Mouse (Mus musculus) heart, embryonic 13.5 days (tissue): Measurements from ENCODE around the gene Gm6871. TPM values are rescaled to one million over a fixed set of nuclear protein-coding genes. Genes with fewer than 3 reads are reported as not detected.
"Not testable (repeated sequence)": the region's sequence is repeated elsewhere in the genome, so short reads cannot be mapped to it uniquely, and the experiment has no call there.

Source experiments
- ATAC-seq: fragments of 200-750 bp; cut with Nextera tagmentation; 2 replicates; pipeline ENCODE4 v1.8.0; 2017; ENCODE audit warnings: moderate TSS enrichment; ENCODE audit not compliant: insufficient number of reproducible peaks, low FRiP score, low TSS enrichment; ENCODE audit errors: extremely low read depth
- H3K27ac ChIP-seq: fragments of 300-500 bp; sonication (generic); replicated peaks from 2 replicates; pipeline ENCODE4 v1.5.1; 2015; ENCODE audit warnings: moderate library complexity, mild to moderate bottlenecking, inconsistent platforms
- H3K27me3 ChIP-seq: fragments of 300-500 bp; sonication (generic); replicated peaks from 2 replicates; pipeline ENCODE4 v1.6.1; 2015; ENCODE audit warnings: mild to moderate bottlenecking, inconsistent platforms
- H3K36me3 ChIP-seq: fragments of 300-500 bp; sonication (generic); 2 replicates; pipeline ENCODE4 v1.6.1; 2015; ENCODE audit warnings: mild to moderate bottlenecking, inconsistent platforms
- H3K4me1 ChIP-seq: fragments of 300-500 bp; sonication (generic); 2 replicates; pipeline ENCODE4 v1.6.1; 2015; ENCODE audit warnings: inconsistent platforms
- H3K4me2 ChIP-seq: fragments of 300-500 bp; sonication (generic); 2 replicates; pipeline ENCODE4 v1.6.1; 2015; ENCODE audit warnings: inconsistent platforms, mild to moderate bottlenecking, moderate library complexity
- H3K4me3 ChIP-seq: fragments of 300-500 bp; sonication (generic); 2 replicates; pipeline ENCODE4 v1.5.1; 2015; ENCODE audit warnings: moderate library complexity, mild to moderate bottlenecking, inconsistent platforms
- H3K9ac ChIP-seq: fragments of 300-500 bp; sonication (generic); 2 replicates; pipeline ENCODE4 v1.6.1; 2015; ENCODE audit warnings: inconsistent platforms, mild to moderate bottlenecking, moderate library complexity
- H3K9me3 ChIP-seq: fragments of 300-500 bp; sonication (generic); 2 replicates; pipeline ENCODE4 v1.6.1; 2016; ENCODE audit warnings: inconsistent platforms
- WGBS: fragments of 180-500 bp; shearing (Covaris S2); methylation state at CpG from one replicate; pipeline ENCODE4 v1.1.7; 2015; ENCODE audit warnings: mixed read lengths; 5-methylcytosine and 5-hydroxymethylcytosine counted together
- polyA plus RNA-seq: library from polyadenylated mRNA; unstranded; fragments of >200 nt; fragmentation: Nextera tagmentation; extraction: Ambion mirVana; gene quantifications from 2 replicates; pipeline ENCODE4 v1.2.1, GENCODE M21; 2015

The Gm6871 gene
- not detected in 2 replicates for polyA plus RNA-seq

GRCm38 (mm10) chr7:41573562-41573961 lies at the start of gene Gm6871:
Gene Gm6871, minus strand, starts transcription at chr7:41573662.
- H3K27me3 ChIP-seq, H3K4me1 ChIP-seq, H3K4me2 ChIP-seq, ATAC-seq, H3K4me3 ChIP-seq, H3K27ac ChIP-seq, H3K36me3 ChIP-seq, H3K9ac ChIP-seq: not testable (repeated sequence)
- peaks cover 14% of the 10 kb centered on the region; the same call in 1 of the 2 replicates for H3K9me3 ChIP-seq
- 79% methylated on average over 6 of the region's 6 CpGs for WGBS

DNA sequence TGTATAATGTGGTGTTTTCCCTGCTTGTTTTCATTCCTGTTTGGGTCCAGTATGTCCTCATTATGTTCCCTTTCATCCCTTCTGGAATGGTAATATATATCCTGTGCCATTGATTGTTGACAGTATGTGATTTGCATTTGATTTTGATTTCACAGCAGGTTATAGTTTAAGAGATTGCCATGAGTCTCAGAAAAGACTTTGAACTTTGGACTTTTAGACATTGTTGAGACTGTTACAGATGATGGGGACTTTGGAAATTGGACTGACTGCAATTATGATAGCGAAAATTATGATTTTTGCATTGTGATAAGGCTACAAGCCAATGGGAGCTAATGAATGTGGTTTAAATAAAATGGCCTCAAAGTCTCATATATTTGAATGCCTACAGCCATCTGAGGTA lies 42.8 kb upstream of the Gm6871 start:
- not testable (repeated sequence) for H3K4me1 ChIP-seq, H3K27ac ChIP-seq, H3K4me3 ChIP-seq, H3K9me3 ChIP-seq, H3K9ac ChIP-seq, H3K27me3 ChIP-seq, ATAC-seq, H3K4me2 ChIP-seq
- H3K36me3 ChIP-seq: peaks cover 65% of the 10 kb centered on the region
- 90% methylated on average over 1 of the region's 1 CpGs for WGBS

DNA sequence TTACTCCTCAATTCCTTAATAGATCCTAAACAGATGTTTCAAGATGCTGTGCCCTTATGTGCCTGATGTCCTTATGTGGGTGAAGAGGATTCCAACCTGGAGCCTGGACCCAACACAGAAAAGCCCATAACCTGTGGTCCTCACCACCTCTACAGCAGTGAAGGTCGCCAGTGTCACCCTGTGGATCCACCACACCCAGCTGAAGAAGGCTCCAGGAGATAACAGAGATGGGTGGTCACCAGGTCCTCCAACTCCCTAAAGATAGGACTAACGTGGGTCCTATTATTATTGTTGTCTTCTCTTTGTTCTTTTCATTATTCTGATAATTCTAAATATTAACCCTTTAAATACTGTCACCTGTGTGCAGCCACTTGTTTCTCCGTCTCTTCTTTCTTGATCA lies 38.2 kb upstream of the Gm6871 start:
- ATAC-seq: no peak
- WGBS: 79% methylated on average over 3 of the region's 3 CpGs
- Histone ChIP-seq H3K4me2 (no peak overlapping the region), H3K36me3 (peaks cover 48% of the 10 kb centered on the region), H3K4me1 (no peaks in the 10 kb centered on the region), H3K4me3 (no peak overlapping the region), H3K9me3 (no peaks in the 10 kb centered on the region), H3K9ac (no peak overlapping the region), H3K27me3 (no peaks in the 10 kb centered on the region), H3K27ac (no peak overlapping the region)

DNA sequence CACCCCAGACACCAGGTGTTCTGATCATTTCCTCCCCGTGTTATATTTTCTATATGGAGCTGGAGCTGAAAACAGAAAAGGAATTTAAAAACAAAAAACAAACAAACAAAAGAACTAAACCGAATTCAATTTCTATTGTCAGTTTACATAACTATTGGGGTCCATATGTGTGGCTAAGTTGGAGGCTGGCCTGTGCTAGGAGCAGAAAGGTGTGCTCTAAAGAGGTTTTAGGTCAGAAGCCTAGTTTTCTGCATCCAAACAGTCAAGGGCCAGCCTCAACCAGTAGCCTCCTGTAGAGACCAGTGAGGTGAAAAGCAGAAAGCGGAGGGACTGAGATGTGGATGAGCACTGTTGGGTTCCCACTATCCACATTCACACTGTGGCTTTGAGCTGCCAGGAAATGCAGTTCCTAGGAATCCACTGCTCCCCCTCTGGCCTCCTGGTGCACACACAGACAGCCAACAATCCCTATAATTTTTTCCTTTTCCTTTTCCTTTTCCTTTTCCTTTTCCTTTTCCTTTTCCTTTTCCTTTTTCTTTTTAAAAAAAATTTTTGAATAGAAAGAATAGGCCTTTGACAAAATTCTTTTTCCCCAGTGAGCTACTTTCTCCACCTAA lies 26.6 kb upstream of the Gm6871 start:
- no peak for ATAC-seq
- 16% methylated on average over 3 of the region's 3 CpGs for WGBS

GRCm38 (mm10) chr7:41599034-41599813 lies 25.8 kb upstream of the Gm6871 start, which contains the start of gene 2610021A01Rik:
Gene 2610021A01Rik, plus strand, starts transcription at chr7:41599230.
- Histone ChIP-seq H3K27me3 (no peaks in the 10 kb centered on the region), H3K36me3 (0 out of 2 replicates have a peak, but pooled peaks cover 3% of the 10 kb centered on the region), H3K9ac (peak within 1 kb of the TSS; percentile 86), H3K9me3 (no peaks in the 10 kb centered on the region), H3K4me2 (peak within 1 kb of the TSS; percentile 87), H3K4me3 (peak within 1 kb of the TSS; percentile 74), H3K27ac (peak within 1 kb of the TSS; percentile 58), H3K4me1 (peaks cover 8% of the 10 kb centered on the region)
- under 1% methylated on average over 41 of the region's 41 CpGs for WGBS
- ATAC-seq: peak; percentile 85

More for the DNA sequence above, 26.6 kb upstream of the Gm6871 start:
- peak overlapping the region; percentile 86 for H3K9ac ChIP-seq
- 0 out of 2 replicates have a peak overlapping the region, but pooled peaks have one; percentile 58 for H3K27ac ChIP-seq
- H3K4me2 ChIP-seq: peak overlapping the region; percentile 87
- 0 out of 2 replicates have a peak, but pooled peaks cover 3% of the 10 kb centered on the region for H3K36me3 ChIP-seq
- peaks cover 8% of the 10 kb centered on the region for H3K4me1 ChIP-seq
- peak overlapping the region; percentile 74 for H3K4me3 ChIP-seq
- no peaks in the 10 kb centered on the region for H3K9me3 ChIP-seq
- no peaks in the 10 kb centered on the region for H3K27me3 ChIP-seq

DNA sequence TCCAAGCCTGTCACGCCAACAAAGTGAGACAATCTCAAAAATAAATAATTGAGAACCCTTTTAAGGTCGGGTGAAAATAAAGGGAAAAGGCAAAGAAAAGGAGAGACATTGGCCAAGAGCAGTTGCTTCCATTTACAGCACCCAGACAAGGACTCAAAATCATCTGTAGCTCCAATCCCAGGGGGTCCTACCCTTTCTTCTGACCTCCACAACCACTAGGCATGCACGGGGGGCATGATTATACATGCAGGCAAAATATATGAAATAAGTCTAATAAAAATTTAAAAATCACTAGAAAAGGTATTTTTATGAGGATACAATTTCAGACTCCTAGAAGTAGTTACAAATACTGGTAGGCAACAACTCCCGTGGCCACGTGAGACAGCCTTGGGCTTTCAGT lies 25.2 kb upstream of the Gm6871 start:
- H3K36me3 ChIP-seq: 0 out of 2 replicates have a peak, but pooled peaks cover 3% of the 10 kb centered on the region
- H3K4me1 ChIP-seq: peaks cover 8% of the 10 kb centered on the region
- H3K27me3 ChIP-seq: no peaks in the 10 kb centered on the region
- WGBS: 43% methylated on average over 5 of the region's 5 CpGs
- H3K9me3 ChIP-seq: no peaks in the 10 kb centered on the region
- H3K9ac ChIP-seq: peak overlapping the region; percentile 86
- peak overlapping the region; percentile 74 for H3K4me3 ChIP-seq
- peak overlapping the region; percentile 87 for H3K4me2 ChIP-seq
- ATAC-seq: no peak
- H3K27ac ChIP-seq: 0 out of 2 replicates have a peak overlapping the region, but pooled peaks have one; percentile 3

GRCm38 (mm10) chr7:41587831-41588230 lies 14.4 kb upstream of the Gm6871 start:
- H3K27me3 ChIP-seq, H3K36me3 ChIP-seq, H3K27ac ChIP-seq, H3K4me3 ChIP-seq, H3K4me2 ChIP-seq, ATAC-seq, H3K9ac ChIP-seq, H3K4me1 ChIP-seq: not testable (repeated sequence)
- peaks cover 15% of the 10 kb centered on the region for H3K9me3 ChIP-seq

- peaks cover 8% of the 10 kb centered on the region for H3K9me3 ChIP-seq
- no peaks in the 10 kb centered on the region for H3K27me3 ChIP-seq
- no peak overlapping the region for H3K4me3 ChIP-seq
- H3K36me3 ChIP-seq: no peaks in the 10 kb centered on the region
- H3K4me2 ChIP-seq: no peak overlapping the region
- no peak overlapping the region for H3K27ac ChIP-seq
- no peak overlapping the region for H3K9ac ChIP-seq
- ATAC-seq: no peak
- no peaks in the 10 kb centered on the region for H3K4me1 ChIP-seq
Measured at GRCm38 (mm10) chr7:41582028-41582427, 8.6 kb upstream of the Gm6871 start.

- ATAC-seq: no peak
- no peaks in the 10 kb centered on the region for H3K4me1 ChIP-seq
- no peaks in the 10 kb centered on the region for H3K27me3 ChIP-seq
- H3K4me3 ChIP-seq: no peak overlapping the region
- whole genome bisulfite sequencing: 77% methylated on average over 2 of the region's 2 CpGs
- H3K36me3 ChIP-seq: no peaks in the 10 kb centered on the region
- no peak overlapping the region for H3K9ac ChIP-seq
- H3K27ac ChIP-seq: no peak overlapping the region
- peaks cover 11% of the 10 kb centered on the region; the same call in 1 of the 2 replicates for H3K9me3 ChIP-seq
- no peak overlapping the region for H3K4me2 ChIP-seq
Measured at GRCm38 (mm10) chr7:41577956-41578355, 4.5 kb upstream of the Gm6871 start.

- H3K27ac ChIP-seq: no peak overlapping the region
- peaks cover 38% of the 10 kb centered on the region for H3K9me3 ChIP-seq
- ATAC-seq: no peak
- 49% methylated on average over 8 of the region's 8 CpGs for WGBS
- no peaks in the 10 kb centered on the region for H3K27me3 ChIP-seq
- H3K4me1 ChIP-seq: no peaks in the 10 kb centered on the region
- no peaks in the 10 kb centered on the region for H3K36me3 ChIP-seq
- H3K4me2 ChIP-seq: no peak overlapping the region
- H3K9ac ChIP-seq: no peak overlapping the region
- H3K4me3 ChIP-seq: no peak overlapping the region
Measured at GRCm38 (mm10) chr7:41560681-41561080, 12.8 kb downstream of the Gm6871 start.

DNA sequence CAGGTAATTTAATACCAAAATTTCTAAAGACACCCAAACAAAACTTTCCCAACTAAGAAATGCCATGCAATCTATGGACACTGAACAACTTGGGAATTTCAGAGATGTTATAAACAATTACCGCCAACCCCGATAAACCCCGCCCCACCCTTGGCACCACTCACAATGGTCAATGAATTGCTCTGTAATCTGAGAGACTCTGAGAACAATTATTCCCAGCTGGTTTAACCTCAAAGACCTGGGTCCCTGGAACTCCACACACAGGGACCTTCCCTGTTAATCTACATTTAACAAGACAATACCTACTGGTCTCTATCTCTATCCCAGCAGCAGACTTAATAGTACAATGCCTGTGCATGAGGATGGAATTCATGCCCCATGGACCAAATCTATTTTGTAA lies 60.8 kb downstream of the Gm6871 start:
- Histone ChIP-seq H3K4me1 (no peaks in the 10 kb centered on the region), H3K36me3 (no peaks in the 10 kb centered on the region), H3K4me3 (no peak overlapping the region), H3K27ac (no peak overlapping the region), H3K27me3 (no peaks in the 10 kb centered on the region), H3K4me2 (no peak overlapping the region), H3K9ac (no peak overlapping the region), H3K9me3 (peaks cover 17% of the 10 kb centered on the region)
- ATAC-seq: no peak
- 85% methylated on average over 3 of the region's 3 CpGs for WGBS
